Mouse (Mus musculus) Patski (cell line): Measurements from ENCODE around the gene Syngap1. TPM values are rescaled to one million over a fixed set of nuclear protein-coding genes. Genes with fewer than 3 reads are reported as not detected.

ENCODE experiments used
- ATAC-seq: fragments of 100-300 bp; one replicate; pipeline ENCODE4 v1.8.0; 2021
- CTCF ChIA-PET: fragments of 350-600 bp; sonication (Branson Sonifier 250); formaldehyde crosslinking; loops from one replicate; lab custom pipeline; 2022; ENCODE audit warnings: inconsistent platforms; lab: Charles Lee
- POLR2A ChIA-PET: fragments of 350-600 bp; sonication (Branson Sonifier 250); formaldehyde crosslinking; loops from one replicate; lab custom pipeline; 2022; ENCODE audit warnings: antibody characterized with exemption, inconsistent platforms; lab: Charles Lee
- DNase-seq: peaks from one replicate; pipeline ENCODE4 v3.0.0-alpha.2; 2011; ENCODE audit warnings: low read depth, low spot score
- H3K27me3 ChIP-seq: fragments of 371-371 bp; one replicate; pipeline ENCODE4 v1.5.1; 2021
- CTCF ChIP-seq: fragments of 100-300 bp; IDR thresholded peaks from one replicate; pipeline ENCODE4 v1.5.1; 2021
- in situ Hi-C: fragments of 300-500 bp; cut with MboI; formaldehyde crosslinking; loops from 3 replicates; pipeline ENCODE4 v1.11.1; 2018; ENCODE audit warnings: low pct_unique_long_range_greater_than_20kb, mixed read lengths
- polyA plus RNA-seq: library from polyadenylated mRNA; unstranded; gene quantifications from one replicate; pipeline ENCODE4 v1.2.3, GENCODE M21; 2021

Syngap1 gene
- polyA plus RNA-seq, 1 experiment from 2014 or later, result 43.4 TPM

GRCm38 (mm10) chr17:26956309-26956708 is 15.3 kb downstream of the Syngap1 start:
- DNase-seq, result no peak

GRCm38 (mm10) chr17:26956895-26957294 is 15.8 kb downstream of the Syngap1 start:
- ChIA-PET CTCF (interaction anchor here (1.4 kb wide), 1 partner anchor 16 kb away, joined by 4 read pairs; the partner anchor contains the start of gene Syngap1), POLR2A (interaction anchor here (1.3 to 2.5 kb wide), 2 partner anchors 11 to 19 kb away, joined by 6 to 13 read pairs; no protein-coding TSS in a partner anchor)
- DNase-seq, result no peak
- no peak for ATAC-seq
- in situ Hi-C loops, result no loop called here
- TF ChIP-seq CTCF, result no peak
- no peaks in the 10 kb centered on the region for H3K27me3 ChIP-seq

More at GRCm38 (mm10) chr17:26956309-26956708, 15.3 kb downstream of the Syngap1 start:
- POLR2A ChIA-PET, result interaction anchor here (1.3 to 2.5 kb wide), 2 partner anchors 12 to 19 kb away, joined by 6 to 13 read pairs; no protein-coding TSS in a partner anchor
- no peak for TF ChIP-seq CTCF
- H3K27me3 ChIP-seq, result no peaks in the 10 kb centered on the region
- CTCF ChIA-PET, result interaction anchor here (1.4 kb wide), 2 partner anchors 8 to 15 kb away, joined by 3 to 4 read pairs; partner anchors contain the start of gene Syngap1
- in situ Hi-C loops, result no loop called here
- peak; percentile 49 for ATAC-seq

GRCm38 (mm10) chr17:26957872-26958271 is 16.8 kb downstream of the Syngap1 start:
- POLR2A ChIA-PET, result interaction anchor here (2.5 kb wide), 1 partner anchor 10 kb away, joined by 13 read pairs; no protein-coding TSS in a partner anchor
- no peak for DNase-seq

GRCm38 (mm10) chr17:26958880-26959279 is 17.8 kb downstream of the Syngap1 start:
- no peak for TF ChIP-seq CTCF
- in situ Hi-C loops, result no loop called here
- no peak for DNase-seq
- H3K27me3 ChIP-seq, result no peaks in the 10 kb centered on the region
- POLR2A ChIA-PET, result interaction anchor here (0.9 kb wide), 1 partner anchor 13 kb away, joined by 3 read pairs; no protein-coding TSS in a partner anchor
- ATAC-seq, result no peak
- CTCF ChIA-PET, result no interaction called here

More at GRCm38 (mm10) chr17:26957872-26958271, 16.8 kb downstream of the Syngap1 start:
- no peaks in the 10 kb centered on the region for H3K27me3 ChIP-seq
- no peak for ATAC-seq
- CTCF ChIA-PET, result no interaction called here
- no peak for TF ChIP-seq CTCF
- in situ Hi-C loops, result no loop called here

- CTCF ChIA-PET, result no interaction called here
- in situ Hi-C loops, result no loop called here
These were observed 18.8 kb downstream of the Syngap1 start for GRCm38 (mm10) chr17:26959815-26960214.

GRCm38 (mm10) chr17:26961572-26962240 is 20.7 kb downstream of the Syngap1 start:
- POLR2A ChIA-PET, result no interaction called here

More at GRCm38 (mm10) chr17:26959815-26960214, 18.8 kb downstream of the Syngap1 start:
- ATAC-seq (no peak), DNase-seq (no peak)
- POLR2A ChIA-PET, result no interaction called here
- no peak for TF ChIP-seq CTCF
- H3K27me3 ChIP-seq, result no peaks in the 10 kb centered on the region

GRCm38 (mm10) chr17:26966993-26967392 is 25.9 kb downstream of the Syngap1 start:
- ChIA-PET CTCF (interaction anchor here (1.0 kb wide), 1 partner anchor 35 kb away, joined by 3 read pairs; no protein-coding TSS in a partner anchor), POLR2A (interaction anchor here (2.6 kb wide), 1 partner anchor 10 kb away, joined by 13 read pairs; no protein-coding TSS in a partner anchor)
- no peak for ATAC-seq
- no peak for TF ChIP-seq CTCF
- in situ Hi-C loops, result no loop called here
- no peak for DNase-seq
- H3K27me3 ChIP-seq, result no peaks in the 10 kb centered on the region

More at GRCm38 (mm10) chr17:26961572-26962240, 20.7 kb downstream of the Syngap1 start:
- in situ Hi-C loops, result no loop called here
- ATAC-seq (no peak), DNase-seq (no peak)
- TF ChIP-seq CTCF, result no peak
- CTCF ChIA-PET, result no interaction called here
- no peaks in the 10 kb centered on the region for H3K27me3 ChIP-seq

GRCm38 (mm10) chr17:26967477-26967876 is 26.4 kb downstream of the Syngap1 start:
- ATAC-seq, result no peak
- ChIA-PET POLR2A (interaction anchor here (2.6 kb wide), 1 partner anchor 11 kb away, joined by 13 read pairs; no protein-coding TSS in a partner anchor), CTCF (no interaction called here)
- no peaks in the 10 kb centered on the region for H3K27me3 ChIP-seq
- no peak for TF ChIP-seq CTCF
- DNase-seq, result no peak
- in situ Hi-C loops, result no loop called here

- no peak for ATAC-seq
- in situ Hi-C loops, result no loop called here
- POLR2A ChIA-PET, result interaction anchor here (2.6 kb wide), 1 partner anchor 12 kb away, joined by 13 read pairs; no protein-coding TSS in a partner anchor
- DNase-seq, result no peak
- H3K27me3 ChIP-seq, result no peaks in the 10 kb centered on the region
- CTCF ChIA-PET, result interaction anchor here (1.2 kb wide), 1 partner anchor 188 kb away, joined by 3 read pairs; no protein-coding TSS in a partner anchor
- TF ChIP-seq CTCF, result no peak
These were observed 27.2 kb downstream of the Syngap1 start for GRCm38 (mm10) chr17:26968200-26968611.

- in situ Hi-C loops, result no loop called here
- POLR2A ChIA-PET, result interaction anchor here (2.6 kb wide), 1 partner anchor 13 kb away, joined by 13 read pairs; no protein-coding TSS in a partner anchor
- no peak for TF ChIP-seq CTCF
- H3K27me3 ChIP-seq, result no peaks in the 10 kb centered on the region
- CTCF ChIA-PET, result interaction anchor here (1.0 to 1.2 kb wide), 2 partner anchors 9 to 187 kb away, joined by 3 read pairs; no protein-coding TSS in a partner anchor
- ATAC-seq (no peak), DNase-seq (no peak)
These were observed 28.2 kb downstream of the Syngap1 start for GRCm38 (mm10) chr17:26969257-26969656.
